Mouse (Mus musculus) 3134 (cell line): Measurements from ENCODE around the gene Lgsn.

Source experiments
- DNase-seq: peaks from one replicate; pipeline ENCODE4 v3.0.0-alpha.2; 2011; ENCODE audit warnings: low spot score; ENCODE audit not compliant: insufficient read length; ENCODE audit errors: extremely low read depth

Lgsn gene

DNA sequence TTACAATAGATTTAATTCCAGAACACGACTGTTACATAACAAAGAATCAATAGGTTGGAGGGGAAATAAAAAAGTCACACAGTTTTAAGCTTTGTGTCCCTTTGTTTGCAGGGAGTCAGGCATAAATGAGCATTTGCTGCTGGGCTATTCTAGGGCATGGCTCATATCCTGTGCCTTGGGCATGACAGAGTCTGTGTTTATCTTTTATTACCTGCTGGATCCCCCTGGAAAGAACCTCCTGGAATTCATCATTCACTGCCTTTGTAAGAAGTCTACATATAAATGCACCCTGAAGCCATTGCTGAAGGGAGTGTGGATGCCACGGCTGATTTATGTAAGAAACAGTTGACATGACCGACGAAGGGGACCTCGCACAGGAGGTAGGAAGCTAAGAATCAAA lies at the start of gene Lgsn:
Gene Lgsn, plus strand, starts transcription at position 301 of the 400 bp plus-strand sequence.
- DNase-seq: no peak

DNA sequence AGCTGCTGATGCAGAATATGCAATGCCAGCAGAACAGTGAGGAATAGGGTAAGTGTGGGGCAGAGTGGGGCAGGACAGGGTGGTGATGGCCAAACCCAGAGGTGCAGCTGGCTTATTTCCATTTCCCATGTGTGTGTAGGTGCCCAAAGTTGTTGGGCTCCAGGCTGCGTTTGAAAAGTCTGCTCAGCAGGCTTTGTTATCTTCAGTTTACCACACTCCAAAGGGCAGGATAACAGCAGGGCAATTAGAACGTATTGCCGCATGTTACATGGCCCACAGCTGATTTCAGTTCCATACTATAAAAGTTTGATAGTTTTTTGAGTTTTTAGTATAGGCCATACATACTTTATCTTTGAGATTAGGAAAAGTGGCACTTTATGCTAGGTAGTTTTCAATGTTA lies 37.8 kb upstream of the Lgsn start:
- no peak for DNase-seq

DNA sequence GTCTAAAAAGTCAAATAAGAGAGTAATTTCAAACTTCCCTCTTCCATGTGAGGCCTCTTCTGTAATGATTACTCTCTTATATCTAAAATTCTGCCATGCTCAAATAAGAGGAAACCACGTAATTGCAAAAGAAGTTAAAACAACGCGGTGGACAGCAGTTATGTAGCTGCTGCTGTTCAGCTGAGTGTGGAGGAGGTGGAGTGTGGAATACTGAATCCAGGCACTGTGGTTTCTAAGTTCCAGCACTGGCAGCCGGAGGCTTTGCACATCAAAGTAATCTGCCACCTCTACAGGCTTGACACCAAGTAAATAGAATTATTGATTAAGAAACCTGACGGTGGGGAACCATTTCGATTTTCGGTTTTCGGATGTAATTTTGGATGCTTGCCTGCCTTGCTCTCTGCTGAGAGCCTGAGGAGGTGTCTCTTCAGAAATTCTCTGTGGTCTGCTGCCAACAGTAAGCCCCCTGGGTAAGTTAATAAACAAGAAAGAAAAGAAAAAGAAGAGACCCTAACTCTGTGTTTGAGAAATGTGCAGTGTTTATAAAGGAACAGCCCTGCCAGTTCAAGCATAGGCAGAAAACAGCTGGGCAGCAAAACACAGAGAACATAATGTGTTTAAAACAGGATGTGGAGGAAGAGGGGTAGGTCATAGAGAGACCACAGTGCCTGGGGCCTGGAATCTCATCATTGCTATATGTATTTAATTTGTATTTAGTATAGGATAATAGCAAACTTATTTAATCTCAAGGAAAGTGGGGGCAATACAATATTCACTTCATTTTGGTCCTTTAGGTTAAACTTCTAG lies 33.7 kb upstream of the Lgsn start:
- DNase-seq: no peak

DNA sequence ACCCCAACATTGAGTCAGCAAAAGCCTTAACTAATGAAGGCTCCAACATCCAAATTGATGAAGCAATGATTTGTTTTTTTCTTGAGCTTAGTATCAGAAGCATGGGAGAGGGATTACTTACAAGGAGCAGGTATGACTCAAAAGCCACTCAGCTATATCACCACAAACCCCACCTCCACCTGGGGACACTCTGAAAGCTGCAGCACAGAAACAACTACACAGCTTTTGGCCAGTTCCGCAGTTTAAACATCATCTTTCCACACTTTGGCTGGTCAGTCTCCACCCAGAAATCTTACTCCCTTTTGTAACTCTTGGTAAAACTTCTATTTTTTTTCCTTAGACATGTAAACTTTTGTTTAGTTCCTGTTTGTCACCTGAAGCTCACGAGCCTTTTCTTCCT lies 32.6 kb upstream of the Lgsn start:
- no peak for DNase-seq

DNA sequence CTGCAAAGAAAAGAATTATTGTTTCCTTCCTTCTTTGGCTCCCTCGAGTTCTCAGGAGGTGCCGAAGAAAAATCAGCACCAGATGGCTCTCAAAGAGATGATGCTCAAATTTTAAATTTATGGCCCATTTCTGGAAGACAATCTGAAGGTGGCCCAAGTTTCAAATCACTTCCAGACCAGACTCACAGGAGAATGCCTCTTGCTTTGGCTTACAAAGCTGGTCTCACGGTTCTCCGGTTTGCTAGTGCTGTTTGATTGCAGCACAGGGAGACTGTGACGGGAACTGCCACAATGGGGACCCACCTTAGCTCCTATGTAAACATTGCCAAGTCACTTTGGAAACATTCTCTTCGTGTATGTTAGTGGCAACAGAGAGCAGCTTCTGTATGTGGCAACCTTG lies 26.5 kb upstream of the Lgsn start:
- no peak for DNase-seq

DNA sequence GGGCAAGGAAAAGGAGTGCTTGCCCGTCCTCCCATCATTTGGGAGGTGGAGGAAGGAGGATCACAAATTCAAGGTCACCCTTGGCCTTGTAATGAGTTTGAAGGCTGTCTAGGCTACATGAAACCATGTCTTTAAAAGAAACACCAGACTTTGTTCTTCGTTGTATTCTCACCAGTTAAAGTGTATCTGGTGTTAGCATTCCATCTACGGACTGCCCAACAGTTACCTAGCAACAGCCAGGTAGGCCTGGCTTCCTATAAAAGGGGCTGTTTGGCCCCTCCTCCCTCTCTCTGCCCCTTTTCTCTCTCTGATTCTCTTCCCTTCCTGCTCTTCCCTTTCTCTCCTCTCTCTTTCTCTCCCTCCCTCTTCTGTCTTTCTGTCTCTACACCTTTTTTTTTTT lies 25.7 kb upstream of the Lgsn start:
- DNase-seq: no peak

DNA sequence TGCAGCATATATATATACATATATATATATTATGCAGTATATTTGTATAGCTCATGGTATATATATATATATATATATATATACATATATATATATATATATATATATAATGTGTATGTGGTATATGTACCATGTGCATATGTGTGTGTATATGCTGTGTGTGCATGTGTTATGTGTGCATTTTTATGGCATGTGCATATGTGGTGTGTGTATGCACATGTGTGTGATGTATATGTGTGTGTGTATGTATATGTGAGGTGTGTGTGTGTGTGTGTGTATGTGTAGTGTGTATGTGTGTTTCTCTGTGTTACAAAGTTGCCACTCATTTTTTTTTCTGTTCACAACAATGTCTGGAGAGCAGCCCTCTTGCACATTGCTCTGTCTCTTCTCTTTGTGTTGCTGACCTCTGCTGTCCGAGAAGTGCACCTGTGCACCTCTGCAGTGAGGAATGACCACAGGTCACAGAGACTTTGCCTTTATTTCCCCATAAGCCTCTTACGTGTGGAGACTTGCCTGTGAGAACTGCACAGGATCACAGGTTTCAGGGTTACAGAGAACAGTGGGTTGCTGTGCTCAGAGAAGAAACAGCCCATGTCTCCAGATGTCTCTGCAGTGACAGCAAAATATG lies 23.3 kb upstream of the Lgsn start:
- no peak for DNase-seq

DNA sequence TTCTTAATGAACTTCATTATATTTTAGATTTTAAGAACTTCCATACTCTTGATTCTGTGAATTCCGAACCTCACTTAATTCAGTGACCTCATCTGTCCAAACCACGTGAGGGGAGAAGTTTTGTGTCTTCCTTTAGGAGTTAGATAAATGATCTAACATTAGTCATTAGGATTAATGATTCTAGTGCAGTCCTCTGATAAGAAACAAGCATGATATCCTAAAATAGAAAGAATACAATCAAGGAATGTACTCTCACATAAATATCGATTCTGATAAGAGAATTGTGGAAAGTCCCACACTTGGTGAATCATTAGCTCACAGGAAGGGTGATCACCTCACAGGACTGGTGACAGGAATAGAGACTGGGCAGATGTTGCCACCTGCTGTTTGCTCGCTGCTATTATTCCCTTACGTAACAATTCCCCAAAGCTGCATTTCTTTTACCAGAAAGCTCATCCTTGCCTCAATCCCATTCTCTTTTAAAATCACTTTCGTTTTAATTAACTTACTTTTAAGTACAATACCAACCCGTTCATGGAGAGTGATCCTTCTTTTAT lies 22.3 kb upstream of the Lgsn start:
- DNase-seq: no peak

DNA sequence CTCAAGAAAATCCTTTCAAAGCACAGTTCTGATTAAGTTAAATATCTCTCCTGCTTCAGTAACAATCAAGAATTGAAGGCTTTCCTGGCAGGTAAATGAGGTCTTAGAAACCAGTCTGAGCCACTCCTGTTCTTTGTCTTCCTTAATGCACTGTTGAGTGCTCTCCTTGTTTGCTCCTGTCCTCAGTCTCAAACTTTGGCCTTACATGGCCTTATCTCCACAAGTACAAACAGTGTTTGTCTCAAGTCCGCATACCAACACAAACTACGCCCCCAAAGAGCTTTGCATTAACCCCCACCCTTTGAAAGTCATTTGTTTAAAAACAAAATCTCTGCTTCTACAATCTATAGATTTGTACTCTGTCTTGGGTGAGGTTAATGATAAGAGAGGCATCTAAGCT lies 20.0 kb upstream of the Lgsn start:
- no peak for DNase-seq

DNA sequence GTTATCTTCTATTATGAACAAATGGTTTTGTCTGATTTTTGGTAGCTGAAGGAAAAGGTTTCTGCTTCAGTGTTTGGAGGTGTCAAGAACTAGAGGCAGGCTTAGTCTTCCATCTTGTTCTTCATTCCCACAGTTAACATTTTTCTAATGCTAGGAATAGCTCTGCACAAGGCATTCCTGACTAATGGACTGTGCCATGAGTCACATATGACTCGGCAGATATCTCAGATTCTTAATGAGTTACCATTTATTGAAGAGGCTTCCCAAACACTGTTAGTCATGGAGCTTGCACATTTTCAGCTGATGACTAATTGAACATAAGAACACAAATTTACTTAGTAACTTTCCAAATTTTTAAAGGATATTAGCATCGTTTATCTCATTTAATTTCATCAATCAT lies 19.3 kb upstream of the Lgsn start:
- peak; percentile 52 for DNase-seq

DNA sequence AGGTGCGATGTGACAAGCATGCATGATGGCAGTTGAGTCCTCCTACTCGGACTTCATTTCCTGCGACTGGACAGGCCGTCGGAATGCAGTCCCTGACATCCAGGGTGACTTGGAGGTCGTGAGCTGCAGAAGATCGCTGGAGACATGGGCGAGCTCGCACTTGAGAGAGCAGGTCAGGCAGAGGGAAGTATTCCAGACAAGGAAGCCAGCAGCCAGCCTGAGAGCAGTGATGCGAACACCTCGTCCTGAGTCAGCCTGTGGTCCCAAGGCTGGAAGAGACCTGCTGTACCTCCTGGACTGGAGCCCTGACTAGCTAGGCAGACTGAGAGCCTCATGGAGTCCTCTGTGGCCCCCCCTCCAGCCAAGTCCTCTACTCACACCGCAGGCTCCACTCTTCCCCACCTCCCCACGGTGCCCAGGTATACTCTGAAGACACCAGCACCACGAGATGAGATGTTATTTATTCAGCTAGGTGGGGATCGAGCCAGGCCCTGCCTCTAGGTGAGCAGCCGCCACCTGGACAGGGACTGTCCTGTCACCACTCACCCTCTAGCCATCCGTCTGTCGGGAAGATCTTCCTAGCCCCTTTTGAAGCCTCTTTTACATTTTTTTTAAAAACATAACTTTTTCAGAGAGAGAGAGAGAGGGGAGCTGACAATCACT lies 11.5 kb upstream of the Lgsn start:
- peak; percentile 53 for DNase-seq

DNA sequence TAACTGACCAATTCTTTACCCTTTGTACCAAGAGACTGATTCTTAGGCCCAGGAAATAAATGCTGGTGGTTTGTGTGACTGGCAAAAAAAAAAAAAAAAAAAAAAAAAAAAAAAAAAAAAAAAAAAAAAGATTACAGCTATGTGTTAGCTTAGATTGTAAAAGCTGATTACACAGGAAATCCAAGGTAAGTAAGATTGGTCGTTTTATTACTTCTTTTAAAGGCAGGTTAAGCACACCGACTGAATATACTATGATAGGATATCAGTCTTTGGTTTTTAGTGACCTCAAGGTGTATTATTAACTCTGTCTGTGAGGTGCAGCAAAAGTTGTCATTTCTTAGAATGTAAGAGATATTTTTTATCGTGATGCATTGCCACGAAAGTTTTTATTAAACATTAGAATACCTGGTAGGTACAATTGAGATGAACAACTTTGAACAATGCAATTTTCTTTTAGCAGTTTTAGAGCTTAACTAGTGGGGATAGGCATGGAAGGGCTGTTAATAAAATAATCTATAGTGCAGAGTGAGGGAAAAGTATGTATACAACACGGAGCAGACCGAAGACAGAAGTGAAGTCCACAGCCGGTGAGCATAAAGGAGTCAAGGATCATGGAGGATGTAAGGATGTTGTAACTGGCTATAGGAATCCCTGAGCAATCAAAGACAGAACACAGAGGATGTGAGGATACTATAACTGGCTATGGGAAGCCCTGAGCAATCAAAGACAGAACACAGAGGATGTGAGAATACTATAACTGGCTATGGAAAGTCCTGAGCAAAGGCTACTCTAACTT lies 10.7 kb upstream of the Lgsn start:
- DNase-seq: no peak

DNA sequence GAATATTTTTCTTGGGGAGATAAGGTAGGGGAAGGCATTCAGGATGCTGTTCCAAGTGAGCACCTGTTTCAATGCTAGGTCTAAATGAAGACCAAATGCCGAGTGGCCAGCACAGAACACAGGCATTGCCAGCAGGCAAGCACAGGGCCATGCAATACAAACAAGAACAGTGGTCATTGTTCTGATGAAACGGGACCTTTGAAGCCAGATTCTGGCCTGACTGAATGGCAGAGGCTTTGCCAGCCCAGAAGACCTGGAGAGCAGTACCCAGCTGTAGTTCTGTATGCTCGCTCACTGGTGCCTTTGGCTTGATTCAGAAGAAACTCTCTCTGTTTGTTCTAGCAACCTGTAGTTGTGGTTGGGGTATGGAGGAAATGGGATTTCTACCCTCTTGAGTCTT lies 800 bp upstream of the Lgsn start:
- no peak for DNase-seq

DNA sequence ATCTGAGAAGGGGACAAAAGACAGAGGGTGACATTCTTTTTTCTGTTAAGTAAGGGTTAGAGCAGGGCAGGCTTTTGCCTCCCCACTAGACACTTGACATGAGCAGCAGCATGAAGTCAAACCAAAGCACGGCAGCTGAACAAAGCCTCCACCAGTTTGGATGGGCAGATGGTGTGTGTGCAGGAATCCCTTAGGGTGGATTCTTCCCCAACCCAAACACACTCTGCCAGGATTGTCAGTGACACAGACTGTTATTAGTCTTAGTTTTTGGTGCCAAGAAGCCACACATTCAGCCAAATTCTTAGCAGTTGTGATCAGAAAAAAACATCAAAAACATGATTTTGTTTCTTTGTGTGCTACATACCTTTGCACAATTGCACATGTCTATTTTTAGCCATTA lies 2.1 kb downstream of the Lgsn start:
- DNase-seq: no peak

DNA sequence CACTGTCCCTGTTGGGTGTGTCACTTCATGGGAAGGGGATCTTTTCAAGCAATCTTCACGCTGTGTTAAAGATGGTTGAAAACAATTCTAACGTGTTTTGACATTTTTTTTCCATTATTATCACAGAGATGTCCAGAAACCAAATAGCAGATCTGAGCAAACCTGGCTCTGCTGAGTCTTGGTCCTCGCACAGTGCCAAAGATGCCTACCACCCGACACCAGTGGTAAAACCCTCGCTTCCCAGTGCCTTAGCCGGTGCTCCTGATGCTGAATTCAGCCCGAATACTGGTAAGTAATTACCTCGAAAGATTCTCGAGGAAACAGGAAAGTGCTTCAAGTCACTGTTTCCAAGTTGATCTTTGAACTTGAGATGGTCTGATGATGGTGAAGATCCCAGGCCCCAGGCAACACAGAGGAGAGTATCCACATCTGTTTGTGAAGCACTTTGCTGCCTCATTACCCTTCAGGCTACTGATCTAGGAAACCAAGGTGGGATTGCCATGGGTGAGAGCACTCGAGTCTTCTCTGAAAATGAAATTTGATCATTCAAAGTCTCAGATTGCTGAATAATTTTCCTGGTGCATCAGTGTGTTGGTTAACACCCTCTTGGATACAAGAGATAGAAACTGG lies 14.2 kb downstream of the Lgsn start:
- no peak for DNase-seq

DNA sequence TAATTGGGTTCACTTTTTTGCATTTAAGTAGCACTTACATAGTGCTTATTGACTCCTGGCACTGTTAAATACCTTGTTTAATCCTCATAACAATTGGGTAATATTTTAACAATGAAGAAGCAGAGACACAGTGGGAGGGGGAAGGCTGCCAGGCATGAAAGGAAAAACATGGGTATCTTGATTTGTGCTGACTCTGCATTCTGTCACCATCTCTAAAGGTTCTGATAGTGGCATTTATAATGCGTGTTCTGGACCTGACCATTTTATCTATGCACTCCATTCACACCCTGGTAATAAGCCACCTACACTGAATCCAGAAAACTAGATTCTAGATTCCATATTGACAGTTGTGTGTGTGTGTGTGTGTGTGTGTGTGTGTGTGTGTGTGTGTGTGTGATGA lies 19.4 kb downstream of the Lgsn start:
- DNase-seq: no peak

DNA sequence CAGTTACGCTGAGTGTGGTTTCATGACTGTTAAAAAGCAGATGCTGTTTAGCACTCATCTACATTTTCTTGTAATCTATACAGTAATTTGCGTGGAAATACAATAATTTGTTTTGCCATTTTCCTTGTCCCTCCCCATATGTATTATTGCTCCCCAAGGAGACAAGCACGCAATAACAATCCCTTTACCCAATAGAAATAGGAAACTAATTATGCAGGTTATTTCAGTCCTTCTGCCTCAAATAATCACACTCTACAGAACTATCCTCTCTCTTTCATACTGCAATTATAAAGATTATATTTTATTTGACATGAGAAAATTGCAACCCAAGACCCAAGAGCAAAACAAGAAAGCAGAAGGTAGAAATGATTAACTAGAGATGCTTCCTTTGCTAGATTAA lies 20.8 kb downstream of the Lgsn start:
- DNase-seq: no peak

DNA sequence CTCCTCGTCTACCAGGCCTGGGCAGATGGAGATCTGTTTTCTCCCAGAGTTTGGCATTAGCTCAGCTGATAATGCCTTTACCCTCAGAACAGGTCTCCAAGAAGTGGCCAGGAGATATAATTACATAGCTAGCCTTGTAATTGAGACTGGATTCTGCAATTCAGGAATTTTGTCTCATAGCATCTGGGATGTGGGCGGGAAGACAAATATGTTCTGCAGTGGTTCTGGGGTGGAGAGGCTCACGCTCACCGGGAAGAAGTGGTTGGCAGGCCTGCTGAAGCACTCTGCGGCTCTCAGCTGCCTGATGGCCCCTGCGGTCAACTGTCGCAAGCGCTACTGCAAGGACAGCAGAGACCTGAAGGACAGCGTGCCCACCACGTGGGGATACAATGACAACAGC lies 27.6 kb downstream of the Lgsn start:
- DNase-seq: no peak

DNA sequence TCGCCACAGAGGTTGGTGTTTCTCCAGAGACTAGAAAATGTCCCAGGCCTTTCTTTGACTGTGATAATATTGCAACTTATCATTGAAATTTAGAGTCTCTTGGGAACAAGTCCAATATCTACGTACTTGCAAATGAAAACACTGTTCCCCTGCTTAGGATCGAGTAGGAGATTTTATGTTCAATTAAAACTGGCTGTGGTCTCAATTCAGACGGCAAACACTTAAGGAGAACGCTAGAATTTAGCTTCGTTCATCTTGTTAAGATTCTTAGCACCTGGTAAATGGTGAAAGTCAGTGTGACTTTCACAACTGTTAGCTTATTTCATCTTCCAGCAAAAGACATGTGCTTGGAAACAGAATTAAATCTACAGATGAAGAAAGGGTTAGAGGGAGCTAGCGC lies 29.1 kb downstream of the Lgsn start:
- DNase-seq: no peak

DNA sequence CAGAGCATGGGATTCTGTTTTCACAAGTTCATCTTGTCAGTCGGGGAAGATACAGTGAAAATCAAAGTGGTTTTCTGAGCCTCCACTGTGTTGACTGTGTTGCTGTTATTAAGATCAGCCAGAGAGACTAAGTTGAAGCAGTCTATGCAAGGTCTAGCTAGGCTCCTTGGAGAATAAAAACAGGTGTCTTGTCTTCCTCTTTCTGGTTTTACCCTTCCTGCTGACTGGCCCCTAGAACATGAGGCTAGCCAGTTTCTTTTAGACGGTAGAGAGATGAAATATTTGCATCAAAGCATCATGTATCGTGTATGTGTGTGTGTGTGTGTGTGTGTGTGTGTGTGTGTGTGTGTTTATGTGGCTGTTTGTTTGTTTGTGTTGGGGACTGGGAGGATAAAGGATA lies 29.6 kb downstream of the Lgsn start:
- no peak for DNase-seq

DNA sequence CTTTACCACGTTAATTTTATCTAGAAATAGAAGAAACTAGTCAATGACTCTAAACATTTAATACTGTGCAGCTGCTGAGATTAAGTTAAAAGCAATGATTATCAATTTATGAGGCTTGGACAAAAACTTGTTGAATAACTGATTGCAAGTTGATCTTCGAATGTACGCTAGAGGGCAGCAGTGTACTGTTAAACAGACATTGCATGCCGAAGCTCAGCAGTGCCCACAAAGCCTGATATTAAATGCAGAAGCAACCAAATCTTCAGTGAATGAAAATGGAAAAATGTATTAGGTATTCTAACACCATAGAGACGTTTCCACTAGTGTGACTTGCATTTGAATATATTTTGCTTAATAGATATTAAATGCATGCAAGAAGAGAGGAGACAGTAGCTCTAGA lies 33.9 kb downstream of the Lgsn start:
- no peak for DNase-seq
